Mouse (Mus musculus): ENCODE measurements at regions not wholly inside any gene's neighbourhood (a gene's known extent, or its start where the extent isn't known, plus 50 kb on each side); places are given as distances from the start of the nearest gene placed in this dataset.

GRCm38 (mm10) chr17:4784296-4784695 is 209.8 kb upstream of the Arid1b start:
- Histone ChIP-seq H3K27ac (ENCODE audit: low read length) (no peak overlapping the region), H3K9ac (ENCODE audit: low read depth, low read length) (no peak overlapping the region), H3K4me1 (ENCODE audit: control insufficient read depth, insufficient read depth, low read length) (no peaks in the 10 kb centered on the region), H3K9me3 (replicated peaks; ENCODE audit: control insufficient read depth, low read length, poor library complexity, severe bottlenecking) (no peaks in the 10 kb centered on the region), H3K4me2 (ENCODE audit: low read length) (no peak overlapping the region), H3K36me3 (ENCODE audit: control insufficient read depth, insufficient read depth, low read length) (no peaks in the 10 kb centered on the region), H3K4me3 (ENCODE audit: low read depth, low read length) (no peak overlapping the region), H3K27me3 (ENCODE audit: control insufficient read depth, insufficient read depth, low read depth, low read length) (no peaks in the 10 kb centered on the region)
- no peak for ATAC-seq
- 73% methylated on average over 5 of the region's 5 CpGs for WGBS

- no peaks in the 10 kb centered on the region for H3K9me3 ChIP-seq (replicated peaks; ENCODE audit: control insufficient read depth, low read length, poor library complexity, severe bottlenecking)
- H3K36me3 ChIP-seq (ENCODE audit: control insufficient read depth, insufficient read depth, low read length): no peaks in the 10 kb centered on the region
- no peak for ATAC-seq
- no peaks in the 10 kb centered on the region for H3K27me3 ChIP-seq (ENCODE audit: control insufficient read depth, insufficient read depth, low read depth, low read length)
- H3K4me1 ChIP-seq (ENCODE audit: control insufficient read depth, insufficient read depth, low read length): no peaks in the 10 kb centered on the region
- 80% methylated on average over 6 of the region's 6 CpGs for WGBS
- no peak overlapping the region for H3K4me3 ChIP-seq (ENCODE audit: low read depth, low read length)
- no peak overlapping the region for H3K4me2 ChIP-seq (ENCODE audit: low read length)
- H3K9ac ChIP-seq (ENCODE audit: low read depth, low read length): no peak overlapping the region
- H3K27ac ChIP-seq (ENCODE audit: low read length): no peak overlapping the region
Observed at GRCm38 (mm10) chr17:4785281-4785839, 208.8 kb upstream of the Arid1b start.

- Histone ChIP-seq H3K27ac (ENCODE audit: low read length) (no peak overlapping the region), H3K4me3 (ENCODE audit: low read depth, low read length) (no peak overlapping the region), H3K4me2 (ENCODE audit: low read length) (no peak overlapping the region), H3K9ac (ENCODE audit: low read depth, low read length) (no peak overlapping the region), H3K9me3 (replicated peaks; ENCODE audit: control insufficient read depth, low read length, poor library complexity, severe bottlenecking) (no peaks in the 10 kb centered on the region), H3K4me1 (ENCODE audit: control insufficient read depth, insufficient read depth, low read length) (no peaks in the 10 kb centered on the region), H3K27me3 (ENCODE audit: control insufficient read depth, insufficient read depth, low read depth, low read length) (no peaks in the 10 kb centered on the region), H3K36me3 (ENCODE audit: control insufficient read depth, insufficient read depth, low read length) (no peaks in the 10 kb centered on the region)
- no peak for ATAC-seq
Observed at GRCm38 (mm10) chr17:4786524-4786923, 207.6 kb upstream of the Arid1b start.

- ATAC-seq: no peak
- H3K4me1 ChIP-seq (ENCODE audit: control insufficient read depth, insufficient read depth, low read length): no peaks in the 10 kb centered on the region
- no peaks in the 10 kb centered on the region for H3K36me3 ChIP-seq (ENCODE audit: control insufficient read depth, insufficient read depth, low read length)
- no peaks in the 10 kb centered on the region for H3K27me3 ChIP-seq (ENCODE audit: control insufficient read depth, insufficient read depth, low read depth, low read length)
- H3K4me2 ChIP-seq (ENCODE audit: low read length): no peak overlapping the region
- no peak overlapping the region for H3K4me3 ChIP-seq (ENCODE audit: low read depth, low read length)
- no peak overlapping the region for H3K27ac ChIP-seq (ENCODE audit: low read length)
- 80% methylated on average over 10 of the region's 10 CpGs for WGBS
- H3K9me3 ChIP-seq (replicated peaks; ENCODE audit: control insufficient read depth, low read length, poor library complexity, severe bottlenecking): no peaks in the 10 kb centered on the region
- H3K9ac ChIP-seq (ENCODE audit: low read depth, low read length): no peak overlapping the region
Observed at GRCm38 (mm10) chr17:4791873-4792272, 202.3 kb upstream of the Arid1b start.

- WGBS: 78% methylated on average over 3 of the region's 3 CpGs
- ATAC-seq: no peak
- Histone ChIP-seq H3K27me3 (ENCODE audit: control insufficient read depth, insufficient read depth, low read depth, low read length) (no peaks in the 10 kb centered on the region), H3K9ac (ENCODE audit: low read depth, low read length) (no peak overlapping the region), H3K4me1 (ENCODE audit: control insufficient read depth, insufficient read depth, low read length) (no peaks in the 10 kb centered on the region), H3K9me3 (replicated peaks; ENCODE audit: control insufficient read depth, low read length, poor library complexity, severe bottlenecking) (no peaks in the 10 kb centered on the region), H3K36me3 (ENCODE audit: control insufficient read depth, insufficient read depth, low read length) (no peaks in the 10 kb centered on the region), H3K27ac (ENCODE audit: low read length) (no peak overlapping the region), H3K4me2 (ENCODE audit: low read length) (no peak overlapping the region), H3K4me3 (ENCODE audit: low read depth, low read length) (no peak overlapping the region)
Observed at GRCm38 (mm10) chr17:4796241-4796640, 197.9 kb upstream of the Arid1b start.

GRCm38 (mm10) chr17:4804013-4804412 is 190.1 kb upstream of the Arid1b start:
- 86% methylated on average over 4 of the region's 4 CpGs for WGBS
- H3K4me2 ChIP-seq (ENCODE audit: low read length): no peak overlapping the region
- no peak for ATAC-seq
- H3K9me3 ChIP-seq (replicated peaks; ENCODE audit: control insufficient read depth, low read length, poor library complexity, severe bottlenecking): no peaks in the 10 kb centered on the region
- H3K36me3 ChIP-seq (ENCODE audit: control insufficient read depth, insufficient read depth, low read length): no peaks in the 10 kb centered on the region
- H3K4me3 ChIP-seq (ENCODE audit: low read depth, low read length): no peak overlapping the region
- no peaks in the 10 kb centered on the region for H3K27me3 ChIP-seq (ENCODE audit: control insufficient read depth, insufficient read depth, low read depth, low read length)
- no peaks in the 10 kb centered on the region for H3K4me1 ChIP-seq (ENCODE audit: control insufficient read depth, insufficient read depth, low read length)
- no peak overlapping the region for H3K9ac ChIP-seq (ENCODE audit: low read depth, low read length)
- no peak overlapping the region for H3K27ac ChIP-seq (ENCODE audit: low read length)

GRCm38 (mm10) chr17:4806051-4806450 is 188.1 kb upstream of the Arid1b start:
- Histone ChIP-seq H3K4me1 (ENCODE audit: control insufficient read depth, insufficient read depth, low read length) (no peaks in the 10 kb centered on the region), H3K9me3 (replicated peaks; ENCODE audit: control insufficient read depth, low read length, poor library complexity, severe bottlenecking) (no peaks in the 10 kb centered on the region), H3K4me2 (ENCODE audit: low read length) (no peak overlapping the region), H3K27me3 (ENCODE audit: control insufficient read depth, insufficient read depth, low read depth, low read length) (no peaks in the 10 kb centered on the region), H3K36me3 (ENCODE audit: control insufficient read depth, insufficient read depth, low read length) (no peaks in the 10 kb centered on the region), H3K4me3 (ENCODE audit: low read depth, low read length) (no peak overlapping the region), H3K27ac (ENCODE audit: low read length) (no peak overlapping the region), H3K9ac (ENCODE audit: low read depth, low read length) (no peak overlapping the region)
- WGBS: 55% methylated on average over 5 of the region's 5 CpGs
- no peak for ATAC-seq

- 95% methylated on average over 3 of the region's 3 CpGs for WGBS
Observed at GRCm38 (mm10) chr17:4808926-4809325, 185.2 kb upstream of the Arid1b start.

GRCm38 (mm10) chr17:4813232-4813631 is 180.9 kb upstream of the Arid1b start:
- 93% methylated on average over 3 of the region's 3 CpGs for WGBS
- H3K27ac ChIP-seq (ENCODE audit: low read length): no peak overlapping the region
- no peaks in the 10 kb centered on the region for H3K4me1 ChIP-seq (ENCODE audit: control insufficient read depth, insufficient read depth, low read length)
- H3K36me3 ChIP-seq (ENCODE audit: control insufficient read depth, insufficient read depth, low read length): no peaks in the 10 kb centered on the region
- H3K27me3 ChIP-seq (ENCODE audit: control insufficient read depth, insufficient read depth, low read depth, low read length): no peaks in the 10 kb centered on the region
- no peak overlapping the region for H3K4me2 ChIP-seq (ENCODE audit: low read length)
- no peak overlapping the region for H3K4me3 ChIP-seq (ENCODE audit: low read depth, low read length)
- ATAC-seq: no peak
- no peaks in the 10 kb centered on the region for H3K9me3 ChIP-seq (replicated peaks; ENCODE audit: control insufficient read depth, low read length, poor library complexity, severe bottlenecking)
- no peak overlapping the region for H3K9ac ChIP-seq (ENCODE audit: low read depth, low read length)

More at GRCm38 (mm10) chr17:4808926-4809325, 185.2 kb upstream of the Arid1b start:
- H3K4me1 ChIP-seq (ENCODE audit: control insufficient read depth, insufficient read depth, low read length): no peaks in the 10 kb centered on the region
- H3K9ac ChIP-seq (ENCODE audit: low read depth, low read length): no peak overlapping the region
- no peak overlapping the region for H3K4me2 ChIP-seq (ENCODE audit: low read length)
- H3K9me3 ChIP-seq (replicated peaks; ENCODE audit: control insufficient read depth, low read length, poor library complexity, severe bottlenecking): no peaks in the 10 kb centered on the region
- ATAC-seq: no peak
- no peak overlapping the region for H3K27ac ChIP-seq (ENCODE audit: low read length)
- H3K36me3 ChIP-seq (ENCODE audit: control insufficient read depth, insufficient read depth, low read length): no peaks in the 10 kb centered on the region
- no peaks in the 10 kb centered on the region for H3K27me3 ChIP-seq (ENCODE audit: control insufficient read depth, insufficient read depth, low read depth, low read length)
- no peak overlapping the region for H3K4me3 ChIP-seq (ENCODE audit: low read depth, low read length)
